Mouse (Mus musculus): Measurements from ENCODE around the gene Zfp868. TPM values are rescaled to one million over a fixed set of nuclear protein-coding genes. Genes with fewer than 3 reads are reported as not detected.

Zfp868 gene
- polyA plus RNA-seq (2015; fragmentation: Nextera tagmentation; extraction: Ambion mirVana): 18.9 and 21.1 TPM in 2 replicates

DNA sequence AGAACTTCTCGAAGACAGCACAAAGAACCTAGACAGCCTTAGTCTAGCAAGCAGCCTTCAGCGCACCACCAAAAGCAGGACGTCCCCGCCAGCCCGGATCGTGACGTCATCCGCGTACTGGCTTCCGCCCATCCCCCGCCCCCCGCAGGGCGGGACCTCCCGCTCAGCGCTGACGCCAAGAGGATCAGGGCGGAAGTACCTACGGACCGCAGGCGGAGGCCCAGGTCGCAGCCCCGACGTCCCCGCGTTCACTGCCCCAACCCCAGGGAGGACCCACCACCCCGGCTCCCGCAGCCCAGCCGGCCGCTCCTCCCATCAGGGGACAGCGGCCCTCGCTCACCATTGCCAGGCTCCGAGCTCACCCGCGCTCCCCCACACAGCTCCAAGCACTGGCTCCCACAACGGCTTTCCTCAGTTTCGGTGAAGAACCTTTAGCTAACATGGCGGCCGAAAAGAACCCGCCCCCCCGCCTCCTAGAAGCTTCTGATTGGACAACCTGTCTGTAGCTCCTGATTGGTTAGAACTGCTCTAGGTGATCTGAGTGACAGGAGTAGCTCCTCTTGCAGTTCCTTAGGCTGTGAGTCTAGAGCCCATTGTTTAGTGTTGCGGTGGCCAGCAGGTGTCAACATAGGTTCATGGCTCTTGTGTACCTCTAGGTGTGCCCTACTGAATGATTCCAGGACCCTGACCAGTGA lies at the start of gene Zfp868:
Zfp868 (minus strand) TSS at position 454 of the 695 bp plus-strand sequence.

GRCm38 (mm10) chr8:69654358-69654981 lies 29.1 kb upstream of the Zfp868 start, which contains the start of gene Zfp964:
Gene Zfp964 (plus strand): TSS chr8:69654479.

Other genes with a start within 250 kb of the Zfp868 start
- not detected in 2 replicates for gene Gm9495, start 172.0 kb downstream of the Zfp868 start, polyA plus RNA-seq (2015; fragmentation: Nextera tagmentation; extraction: Ambion mirVana)
- gene Gm7697, start 102.6 kb downstream of the Zfp868 start, polyA plus RNA-seq (2015; fragmentation: Nextera tagmentation; extraction: Ambion mirVana): not detected in 2 replicates
- 1.2 and 1.9 TPM in 2 replicates for gene Zfp964, start 28.9 kb upstream of the Zfp868 start, polyA plus RNA-seq (2015; fragmentation: Nextera tagmentation; extraction: Ambion mirVana)
- 16.8 and 19.3 TPM in 2 replicates for gene Zfp869, start 85.2 kb upstream of the Zfp868 start, polyA plus RNA-seq (2015; fragmentation: Nextera tagmentation; extraction: Ambion mirVana)
- gene Zfp963, start 124.4 kb upstream of the Zfp868 start, polyA plus RNA-seq (2015; fragmentation: Nextera tagmentation; extraction: Ambion mirVana): 4.0 and 4.7 TPM in 2 replicates
- 0.95 TPM in 1 of 2 replicates, not detected in the other for gene Gm20422, start 149.3 kb upstream of the Zfp868 start, polyA plus RNA-seq (2015; fragmentation: Nextera tagmentation; extraction: Ambion mirVana)
- gene Atp13a1, start 165.6 kb upstream of the Zfp868 start, polyA plus RNA-seq (2015; fragmentation: Nextera tagmentation; extraction: Ambion mirVana): 16.7 and 24.5 TPM in 2 replicates
- 10.2 and 11.8 TPM in 2 replicates for gene Zfp866, start 165.6 kb upstream of the Zfp868 start, polyA plus RNA-seq (2015; fragmentation: Nextera tagmentation; extraction: Ambion mirVana)
- 9.1 and 9.2 TPM in 2 replicates for gene Gmip, start 183.1 kb upstream of the Zfp868 start, polyA plus RNA-seq (2015; fragmentation: Nextera tagmentation; extraction: Ambion mirVana)
- gene Lpar2, start 196.9 kb upstream of the Zfp868 start, polyA plus RNA-seq (2015; fragmentation: Nextera tagmentation; extraction: Ambion mirVana): 0.09 and 0.40 TPM in 2 replicates
- gene Pbx4, start 206.9 kb upstream of the Zfp868 start, polyA plus RNA-seq (2015; fragmentation: Nextera tagmentation; extraction: Ambion mirVana): 6.5 and 9.4 TPM in 2 replicates

Measured in adrenal gland, postnatal 0 days (tissue).